Mouse (Mus musculus) macrophage (primary cell): Measurements from ENCODE around the gene Ppif. TPM values are rescaled to one million over a fixed set of nuclear protein-coding genes. Genes with fewer than 3 reads are reported as not detected.

ENCODE experiments used
- H3K27ac ChIP-seq: fragments of 350-480 bp; formaldehyde crosslinking; 2 replicates; pipeline ENCODE4 v1.9.0; 2021
- H3K36me3 ChIP-seq: fragments of 350-480 bp; formaldehyde crosslinking; 2 replicates; pipeline ENCODE4 v1.9.0; 2021; ENCODE audit errors: inconsistent target
- H3K4me3 ChIP-seq: fragments of 350-480 bp; formaldehyde crosslinking; 2 replicates; pipeline ENCODE4 v1.9.0; 2021; ENCODE audit errors: inconsistent target
- H3K79me2 ChIP-seq: fragments of 350-480 bp; formaldehyde crosslinking; 2 replicates; pipeline ENCODE4 v1.9.0; 2021; ENCODE audit errors: inconsistent target
- WGBS: methylation state at CpG from one replicate; pipeline ENCODE4 v1.1.7; 2026; ENCODE audit warnings: inconsistent platforms; ENCODE audit not compliant: missing documents; 5-methylcytosine and 5-hydroxymethylcytosine counted together
- polyA plus RNA-seq: library from polyadenylated mRNA; stranded (reverse); fragments of 250-400 nt; gene quantifications from 3 replicates; pipeline ENCODE4 v1.2.4, GENCODE M21; 2018; ENCODE audit warnings: inconsistent platforms
- total RNA-seq, 78 experiments: library from RNA; depleted of rRNA; stranded (reverse); fragments of 250-400 nt; gene quantifications; 1 replicate in 9 of 78; 2 replicates in 24 of 78; 3 replicates in 43 of 78; 4 replicates in 2 of 78; pipeline ENCODE4 v1.2.4; 2018; ENCODE audit warnings: inconsistent platforms in 56 of 78

Ppif gene
- total RNA-seq (2018; cell fraction: chromatin; rRNA removed) = 10 to 100 TPM in 14 of 26 experiments, 1 to 10 TPM in 12; 2.7 to 18.5 (median 11.4) TPM
- total RNA-seq (2018; cell fraction: cytosol; rRNA removed) = 10 to 100 TPM in 10 of 26 experiments, 1 to 10 TPM in 16; 4.6 to 13.4 (median 9.1) TPM
- 10 to 100 TPM in 8 of 26 experiments, 1 to 10 TPM in 18; 1.9 to 23.1 (median 8.0) TPM for total RNA-seq (2018; cell fraction: nucleus; rRNA removed)
- polyA plus RNA-seq = 8.2 to 17.3 TPM (median 9.7 TPM) in 3 replicates

DNA sequence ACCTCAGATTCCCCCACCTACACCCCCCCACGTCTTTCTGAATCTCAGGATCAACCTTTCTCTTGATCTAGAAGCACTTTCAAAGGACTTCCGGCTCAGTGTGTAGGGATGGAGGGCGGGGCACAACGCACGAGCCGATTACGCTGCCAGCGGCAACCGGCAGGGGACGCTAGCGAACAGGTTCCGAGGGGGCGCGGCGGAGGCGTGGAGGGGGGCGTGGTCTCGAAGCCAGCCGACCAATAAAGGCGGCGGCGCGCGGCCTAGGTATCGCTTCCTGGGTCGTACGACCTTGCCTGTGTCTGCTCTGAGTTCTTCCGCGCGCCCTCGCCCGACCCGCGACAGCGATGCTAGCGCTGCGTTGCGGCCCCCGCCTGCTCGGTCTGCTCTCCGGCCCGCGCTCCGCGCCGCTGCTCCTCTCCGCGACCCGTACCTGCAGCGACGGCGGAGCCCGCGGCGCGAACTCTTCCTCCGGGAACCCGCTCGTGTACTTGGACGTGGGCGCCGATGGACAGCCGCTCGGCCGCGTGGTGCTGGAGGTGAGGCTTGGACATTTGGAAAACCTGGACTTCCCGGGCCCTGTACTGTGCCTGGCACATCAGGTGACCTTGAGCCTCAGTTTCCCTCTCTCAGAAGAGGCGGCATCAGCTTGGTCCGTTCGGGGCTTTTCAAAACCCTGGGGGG, at the start of gene Ppif:
Gene Ppif (plus strand): TSS at position 267 of the 681 bp plus-strand sequence.
- Histone ChIP-seq H3K79me2 (no peaks in the 10 kb centered on the region; the same call in 1 of the 2 replicates), H3K27ac (no peak within 1 kb of the TSS), H3K4me3 (peak within 1 kb of the TSS; percentile 75), H3K36me3 (peaks cover 18% of the 10 kb centered on the region; the same call in 1 of the 2 replicates)
- under 1% methylated on average over 69 of the region's 70 CpGs for WGBS

DNA sequence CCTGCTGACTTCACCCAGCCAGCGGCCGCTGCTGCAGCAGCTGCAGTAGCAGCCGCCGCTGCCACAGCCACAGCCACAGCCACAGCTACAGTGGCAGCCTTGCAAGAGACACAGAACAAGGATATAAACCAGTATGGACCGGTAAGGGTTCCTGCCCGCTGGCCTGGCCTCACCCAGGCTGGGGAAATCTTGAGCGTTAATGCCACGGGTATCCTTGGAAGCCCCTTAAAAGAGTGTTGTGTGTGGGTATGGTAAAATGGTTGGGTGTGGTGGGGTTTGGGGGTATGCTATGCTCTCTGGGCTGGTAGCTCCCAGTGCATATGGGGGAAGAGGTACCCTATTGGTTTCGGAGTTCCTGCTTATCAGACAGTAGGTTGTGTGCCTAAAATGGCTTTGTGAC, 48.2 kb upstream of the Ppif start:
- Histone ChIP-seq H3K36me3 (peaks cover 71% of the 10 kb centered on the region), H3K79me2 (peaks cover 25% of the 10 kb centered on the region), H3K27ac (no peak overlapping the region), H3K4me3 (no peak overlapping the region)
- WGBS = 87% methylated on average over 7 of the region's 9 CpGs

DNA sequence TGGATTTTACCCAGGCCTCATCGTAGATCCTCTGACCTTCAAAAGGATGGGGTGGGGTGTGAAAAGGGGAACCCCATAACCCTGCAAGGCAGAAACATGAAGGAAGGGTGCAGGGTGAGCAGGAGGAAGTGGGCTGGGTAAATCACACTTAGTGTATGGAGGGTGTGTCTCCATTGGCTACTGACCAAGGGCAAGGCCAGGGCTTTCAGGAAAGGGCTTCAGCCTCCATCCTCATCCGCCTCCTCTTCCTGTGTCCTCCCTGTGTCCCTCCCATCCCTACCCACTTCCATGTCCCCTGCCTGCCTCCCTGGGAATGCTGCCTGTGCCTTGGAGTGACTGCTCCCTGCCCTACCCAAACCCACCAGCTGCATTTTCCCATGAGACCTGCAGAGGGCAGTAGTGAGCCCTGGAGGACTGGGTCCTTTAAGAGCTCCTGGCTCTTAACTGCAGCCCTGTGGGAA, 47.8 kb upstream of the Ppif start:
- Histone ChIP-seq H3K36me3 (peaks cover 76% of the 10 kb centered on the region), H3K79me2 (peaks cover 20% of the 10 kb centered on the region), H3K27ac (0 out of 2 replicates have a peak overlapping the region, but pooled peaks have one; percentile 7), H3K4me3 (no peak overlapping the region)
- WGBS = 28% methylated on average over 2 of the region's 2 CpGs

DNA sequence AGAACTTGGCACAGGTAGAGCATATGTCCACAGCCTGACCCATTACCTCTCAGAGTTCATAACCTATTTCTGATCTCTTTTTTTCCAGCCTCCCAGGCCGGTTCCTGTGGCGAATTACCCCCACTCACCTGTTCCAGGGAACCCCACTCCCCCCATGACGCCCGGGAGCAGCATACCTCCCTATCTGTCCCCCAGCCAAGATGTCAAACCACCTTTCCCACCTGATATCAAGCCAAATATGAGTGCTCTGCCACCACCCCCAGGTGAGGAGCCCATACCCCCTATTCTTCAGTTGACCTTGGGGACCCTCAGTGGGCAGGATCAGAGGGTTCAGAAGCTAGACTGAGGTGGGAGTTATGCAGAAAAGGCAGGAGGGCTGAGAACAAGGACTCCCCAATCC, 42.8 kb upstream of the Ppif start:
- no peak overlapping the region for H3K27ac ChIP-seq
- no peaks in the 10 kb centered on the region; the same call in 1 of the 2 replicates for H3K79me2 ChIP-seq
- 98% methylated on average over 4 of the region's 4 CpGs for WGBS
- peaks cover 93% of the 10 kb centered on the region for H3K36me3 ChIP-seq
- no peak overlapping the region for H3K4me3 ChIP-seq

DNA sequence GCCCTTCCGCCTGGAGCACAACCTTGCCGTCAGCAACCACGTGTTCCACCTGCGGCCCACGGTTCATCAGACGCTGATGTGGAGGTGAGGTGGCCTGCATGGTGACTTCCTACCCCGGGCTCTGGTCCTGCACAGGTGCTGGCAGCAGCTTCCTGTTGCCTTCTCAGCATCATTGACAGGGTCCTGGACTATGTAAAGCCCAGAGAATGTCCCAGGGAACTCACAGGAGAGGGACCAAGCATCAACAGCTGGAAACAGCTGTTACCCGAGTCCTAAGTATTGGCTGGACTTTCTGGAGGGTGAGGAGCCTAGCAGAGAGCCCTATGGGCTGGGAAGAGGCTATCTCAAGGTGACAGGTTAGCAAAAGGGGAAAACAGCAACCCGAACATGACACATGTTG, 42.0 kb upstream of the Ppif start:
- H3K36me3 ChIP-seq = peaks cover 100% of the 10 kb centered on the region
- no peak overlapping the region for H3K27ac ChIP-seq
- no peak overlapping the region for H3K4me3 ChIP-seq
- no peaks in the 10 kb centered on the region; the same call in 1 of the 2 replicates for H3K79me2 ChIP-seq
- WGBS = 96% methylated on average over 9 of the region's 9 CpGs

DNA sequence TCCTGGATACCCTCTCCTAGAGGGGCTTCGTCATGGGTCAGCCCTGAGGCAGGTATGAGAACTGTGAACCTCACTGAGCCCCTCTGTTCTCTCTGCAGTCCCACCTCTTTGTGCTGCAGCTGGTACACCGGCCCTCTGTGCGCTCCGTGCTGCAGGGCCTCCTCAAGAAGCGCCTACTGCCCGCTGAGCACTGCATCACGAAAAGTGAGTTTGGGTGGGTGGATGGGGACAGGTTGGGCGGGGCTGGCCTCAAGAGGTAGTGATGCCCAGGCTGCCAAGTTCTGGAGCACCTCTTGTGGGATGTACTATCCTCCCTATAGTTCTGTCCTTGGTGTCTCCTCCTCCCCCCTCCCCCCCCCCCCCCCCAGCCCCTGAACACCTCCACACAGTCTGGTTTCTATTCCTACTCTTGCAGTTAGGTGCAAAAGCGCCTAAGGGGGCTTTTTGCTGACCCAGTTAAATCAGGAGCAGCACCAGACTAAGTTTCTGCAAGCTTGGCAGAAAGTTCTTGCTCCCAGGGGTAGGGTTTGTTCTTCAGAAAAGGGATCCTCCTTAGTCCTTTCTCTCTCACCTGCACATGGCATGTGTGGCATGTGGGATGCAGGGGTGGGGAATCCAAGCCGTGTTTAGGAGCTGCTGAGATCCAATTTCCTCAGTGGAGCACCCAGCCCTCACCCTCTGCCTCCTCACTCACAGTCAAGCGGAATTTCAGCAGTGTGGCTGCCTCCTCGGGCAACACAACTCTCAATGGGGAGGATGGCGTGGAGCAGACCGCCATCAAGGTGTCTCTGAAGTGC, 39.4 kb upstream of the Ppif start:
- Histone ChIP-seq H3K79me2 (no peaks in the 10 kb centered on the region), H3K36me3 (peaks cover 96% of the 10 kb centered on the region), H3K27ac (no peak overlapping the region), H3K4me3 (no peak overlapping the region)
- WGBS = 89% methylated on average over 10 of the region's 14 CpGs

DNA sequence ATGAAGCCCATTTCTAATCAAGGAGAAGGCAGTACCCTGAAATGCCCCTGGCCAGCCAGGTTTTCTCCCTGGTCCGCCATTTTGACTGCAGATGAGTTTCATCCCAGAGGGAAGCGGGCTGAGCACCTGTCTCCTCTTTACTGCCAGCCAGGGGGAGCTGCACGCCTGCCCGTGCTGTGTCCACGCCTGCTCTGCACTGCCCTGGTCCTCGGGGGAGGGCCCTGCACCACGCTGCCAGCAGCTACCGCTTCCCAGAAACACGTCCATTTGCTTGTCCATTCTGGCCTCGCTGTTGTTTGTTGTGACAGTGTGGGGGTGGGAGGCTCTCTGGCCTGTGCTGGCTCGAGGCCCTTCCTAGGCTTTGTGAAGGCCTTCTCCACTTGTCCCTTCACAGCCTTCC, 33.3 kb upstream of the Ppif start:
- H3K27ac ChIP-seq = 0 out of 2 replicates have a peak overlapping the region, but pooled peaks have one; percentile 25
- no peaks in the 10 kb centered on the region for H3K79me2 ChIP-seq
- no peak overlapping the region for H3K4me3 ChIP-seq
- peaks cover 83% of the 10 kb centered on the region for H3K36me3 ChIP-seq
- 99% methylated on average over 7 of the region's 11 CpGs for WGBS

DNA sequence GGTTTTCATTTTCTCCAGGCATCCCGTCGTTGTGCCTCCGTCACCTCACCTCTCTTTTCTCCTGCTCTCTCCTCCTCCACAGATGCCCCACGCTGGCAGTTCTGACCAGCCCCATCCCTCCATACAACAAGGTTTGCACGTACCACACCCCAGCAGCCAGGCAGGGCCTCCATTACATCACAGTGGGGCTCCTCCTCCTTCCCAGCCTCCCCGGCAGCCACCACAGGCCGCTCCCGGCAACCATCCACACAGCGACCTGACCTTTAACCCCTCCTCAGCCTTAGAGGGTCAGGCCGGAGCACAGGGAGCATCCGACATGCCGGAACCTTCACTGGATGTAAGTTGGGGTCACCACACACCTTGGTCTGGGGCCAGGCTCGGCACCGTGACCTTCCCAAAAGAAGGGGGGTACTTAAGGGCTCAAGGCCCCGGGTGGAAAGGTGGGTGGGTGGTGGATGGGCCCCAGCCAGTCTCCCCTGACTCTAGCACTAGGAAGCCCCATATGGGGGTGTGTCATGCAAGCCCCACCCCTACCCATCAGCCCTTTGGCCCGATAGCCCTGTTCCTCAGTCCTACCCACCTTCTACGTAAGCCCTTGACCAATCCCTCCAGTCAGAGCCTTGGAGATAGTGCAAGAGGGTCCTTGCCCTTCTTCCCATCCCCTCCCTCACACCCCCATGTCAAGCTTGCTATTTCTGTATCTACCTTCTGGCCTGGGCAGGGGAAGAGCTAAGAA, 32.6 kb upstream of the Ppif start:
- H3K36me3 ChIP-seq = peaks cover 82% of the 10 kb centered on the region
- no peak overlapping the region for H3K27ac ChIP-seq
- H3K4me3 ChIP-seq = no peak overlapping the region
- 93% methylated on average over 17 of the region's 17 CpGs for WGBS
- H3K79me2 ChIP-seq = no peaks in the 10 kb centered on the region

DNA sequence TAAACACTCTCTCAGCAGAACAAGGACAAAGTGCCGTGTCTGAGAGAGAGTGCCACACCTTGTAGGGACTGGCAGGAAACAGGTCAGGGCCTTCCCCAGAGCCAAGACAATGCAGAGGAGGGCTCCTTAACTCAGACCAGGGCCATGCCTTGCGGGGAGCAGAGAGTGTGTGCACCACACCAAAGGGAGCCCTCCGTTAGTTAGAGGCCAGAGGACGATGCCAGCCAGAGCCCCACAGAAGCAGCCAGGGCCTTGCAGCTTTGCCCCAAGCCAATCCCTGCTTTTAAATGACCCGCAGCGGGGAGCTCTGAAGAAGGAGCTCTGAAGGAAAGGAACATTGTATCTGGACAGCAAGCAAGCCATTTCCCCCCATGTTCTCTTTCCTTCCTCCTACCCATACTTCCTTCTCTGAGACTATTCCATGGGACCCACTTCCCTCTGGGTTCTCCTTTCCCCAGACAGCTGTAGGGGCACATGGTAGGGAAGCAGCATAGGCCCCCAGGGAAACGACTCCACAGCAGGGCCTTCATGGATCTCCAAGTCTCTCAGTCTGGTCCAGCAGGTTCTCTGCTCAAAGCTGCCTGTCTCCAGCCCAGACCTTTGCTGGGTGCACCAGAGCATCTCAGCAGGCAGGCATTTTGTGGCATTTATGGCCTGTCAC, 30.2 kb upstream of the Ppif start:
- WGBS = 92% methylated on average over 6 of the region's 7 CpGs

DNA sequence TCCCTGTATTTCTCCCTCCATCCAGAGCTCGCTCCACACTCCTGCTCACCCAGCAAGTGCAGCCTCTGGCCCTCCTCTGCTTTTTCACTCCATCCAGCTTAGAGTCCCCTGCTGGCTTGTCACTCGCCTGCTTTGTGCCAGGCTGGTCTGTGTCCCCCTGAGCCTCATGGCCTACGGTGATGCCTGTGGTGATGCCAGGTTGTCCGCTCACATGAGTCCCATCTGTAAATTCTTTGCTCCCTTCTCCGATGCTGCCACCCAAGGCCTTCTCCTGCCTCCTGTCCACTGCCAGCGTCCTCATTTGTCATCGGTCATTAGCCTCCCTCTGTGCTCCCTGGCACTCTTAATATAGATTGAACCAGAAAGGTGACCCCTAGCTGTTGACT, 29.7 kb upstream of the Ppif start:
- Histone ChIP-seq H3K36me3 (peaks cover 54% of the 10 kb centered on the region), H3K79me2 (no peaks in the 10 kb centered on the region), H3K4me3 (no peak overlapping the region), H3K27ac (no peak overlapping the region)
- WGBS = 95% methylated on average over 7 of the region's 7 CpGs

More for the DNA sequence above, 30.2 kb upstream of the Ppif start:
- Histone ChIP-seq H3K27ac (no peak overlapping the region), H3K79me2 (no peaks in the 10 kb centered on the region), H3K36me3 (peaks cover 60% of the 10 kb centered on the region), H3K4me3 (no peak overlapping the region)

DNA sequence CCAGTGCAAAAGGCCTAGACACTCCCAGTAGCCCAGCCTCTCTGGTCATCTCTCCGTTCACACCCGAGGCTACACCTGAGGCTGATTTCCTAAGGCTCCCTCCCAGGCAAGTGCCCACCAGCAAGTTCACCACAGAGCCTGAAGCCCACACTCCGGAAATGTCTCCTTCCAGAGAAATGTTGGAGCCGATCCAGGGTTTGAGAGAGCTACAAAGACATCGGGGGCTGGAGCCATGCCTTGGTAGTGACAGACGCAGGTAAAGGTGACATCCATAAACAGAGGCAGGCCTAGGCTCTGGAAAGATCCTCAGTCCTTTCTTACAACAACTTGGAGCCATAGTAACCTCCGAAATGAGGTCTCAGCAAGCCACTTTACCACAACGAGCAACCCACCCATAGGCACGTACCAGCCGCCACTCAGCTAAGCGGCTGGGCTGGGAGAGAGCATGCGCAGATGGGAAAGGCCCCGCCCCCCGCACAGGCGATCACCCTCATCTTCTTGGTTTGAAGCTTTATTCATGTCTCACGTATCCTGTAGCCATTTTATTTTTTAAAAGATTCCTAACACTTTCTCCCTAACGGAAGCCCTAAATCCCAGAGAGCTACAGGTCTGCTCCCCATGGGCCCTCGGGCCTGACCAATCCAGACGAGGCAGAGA, 28.5 kb upstream of the Ppif start:
- Histone ChIP-seq H3K36me3 (peaks cover 54% of the 10 kb centered on the region), H3K27ac (no peak overlapping the region)

DNA sequence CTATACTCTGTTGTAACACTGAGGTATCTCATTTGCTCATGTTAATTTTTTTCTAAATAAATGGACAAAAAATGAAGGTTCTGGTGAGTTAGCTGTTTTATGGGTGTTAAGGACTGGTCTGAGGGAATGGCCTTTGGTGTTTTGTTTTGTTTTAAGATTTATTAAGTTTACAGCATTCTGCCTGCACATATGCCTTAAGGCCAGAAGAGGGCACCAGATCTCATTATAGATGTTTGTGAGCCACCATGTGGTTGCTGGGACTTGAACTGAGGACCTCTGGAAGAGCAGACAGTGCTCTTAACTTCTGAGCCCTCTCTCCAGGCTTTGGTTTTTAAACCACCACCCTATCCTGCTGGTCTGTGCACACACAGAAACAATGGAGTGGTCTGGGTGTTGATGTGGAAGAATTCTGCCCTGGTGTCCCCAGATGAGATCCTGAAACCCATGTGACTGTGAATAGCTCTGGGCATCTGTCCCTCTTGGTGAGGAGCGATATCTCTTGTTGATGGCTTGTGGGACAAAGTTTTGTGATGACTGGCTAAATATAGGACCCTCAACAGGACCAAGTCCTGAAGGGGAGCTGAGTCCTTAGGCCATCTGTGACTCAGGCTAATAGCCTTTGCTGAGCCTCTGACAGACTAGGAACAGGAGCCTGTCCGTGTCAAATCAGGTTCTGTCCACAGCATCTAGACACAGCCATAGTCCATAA, 27.1 kb upstream of the Ppif start:
- Histone ChIP-seq H3K27ac (no peak overlapping the region), H3K4me3 (no peak overlapping the region), H3K36me3 (peaks cover 42% of the 10 kb centered on the region), H3K79me2 (no peaks in the 10 kb centered on the region)
- WGBS = 94% methylated on average over 2 of the region's 2 CpGs

More for the DNA sequence above, 28.5 kb upstream of the Ppif start:
- no peak overlapping the region for H3K4me3 ChIP-seq
- 94% methylated on average over 19 of the region's 19 CpGs for WGBS
- no peaks in the 10 kb centered on the region for H3K79me2 ChIP-seq

DNA sequence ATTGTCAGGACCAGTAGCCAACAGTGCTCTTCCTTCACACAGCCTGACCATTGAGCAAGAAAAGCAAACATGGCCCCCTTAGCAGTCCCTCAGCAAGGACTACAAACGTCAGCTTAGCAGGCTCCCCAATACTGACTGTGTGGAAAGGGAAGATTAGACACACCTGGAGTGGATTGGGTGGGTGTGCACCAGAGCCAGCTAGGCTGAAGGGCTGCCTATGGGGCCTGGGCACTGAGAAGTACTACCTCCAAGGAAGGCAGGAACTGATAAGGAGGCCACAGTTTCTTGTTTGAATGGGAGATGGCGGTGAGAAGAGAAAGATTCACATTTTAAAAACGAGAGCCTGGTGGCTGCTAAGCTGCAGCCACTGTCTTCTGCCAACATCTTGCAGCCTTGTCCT, 26.4 kb upstream of the Ppif start:
- 53% methylated on average over 3 of the region's 3 CpGs for WGBS
- Histone ChIP-seq H3K27ac (no peak overlapping the region), H3K79me2 (no peaks in the 10 kb centered on the region), H3K4me3 (no peak overlapping the region), H3K36me3 (peaks cover 35% of the 10 kb centered on the region)
